Mouse (Mus musculus) neural tube, embryonic 11.5 days (tissue): ENCODE measurements at regions not wholly inside any gene's neighbourhood (a gene's known extent, or its start where the extent isn't known, plus 50 kb on each side); places are given as distances from the start of the nearest gene placed in this dataset.

Source experiments
- ATAC-seq: fragments of 200-750 bp; cut with Nextera tagmentation; 2 replicates; pipeline ENCODE4 v1.8.0; 2017; ENCODE audit warnings: moderate number of reproducible peaks, mild to moderate bottlenecking, moderate TSS enrichment, moderate library complexity; ENCODE audit not compliant: insufficient read depth, low FRiP score, low TSS enrichment
- DNase-seq: peaks from one replicate; pipeline ENCODE4 v3.0.0-alpha.2; 2015; ENCODE audit warnings: low spot score
- H3K27ac ChIP-seq: fragments of 300-500 bp; sonication (generic); 2 replicates; pipeline ENCODE4 v1.5.1; 2014; ENCODE audit warnings: low read depth, mild to moderate bottlenecking, low read length
- H3K27me3 ChIP-seq: fragments of 300-500 bp; sonication (generic); 2 replicates; pipeline ENCODE4 v1.6.1; 2014; ENCODE audit warnings: mild to moderate bottlenecking, low read length, mixed read lengths; ENCODE audit not compliant: control insufficient read depth, insufficient read depth
- H3K36me3 ChIP-seq: fragments of 300-500 bp; sonication (generic); 2 replicates; pipeline ENCODE4 v1.6.1; 2014; ENCODE audit warnings: mild to moderate bottlenecking, low read length, moderate library complexity, mixed read lengths; ENCODE audit not compliant: control insufficient read depth, insufficient read depth
- H3K4me1 ChIP-seq: fragments of 300-500 bp; sonication (generic); 2 replicates; pipeline ENCODE4 v1.6.1; 2014; ENCODE audit warnings: low read length, mixed read lengths; ENCODE audit not compliant: control insufficient read depth, insufficient read depth
- H3K4me2 ChIP-seq: fragments of 300-500 bp; sonication (generic); 2 replicates; pipeline ENCODE4 v1.6.1; 2014; ENCODE audit warnings: low read depth, mild to moderate bottlenecking, moderate library complexity
- H3K4me3 ChIP-seq: fragments of 300-500 bp; sonication (generic); 2 replicates; pipeline ENCODE4 v1.5.1; 2014; ENCODE audit warnings: low read depth, low read length
- H3K9ac ChIP-seq: fragments of 300-500 bp; sonication (generic); 2 replicates; pipeline ENCODE4 v1.6.1; 2014; ENCODE audit warnings: mild to moderate bottlenecking, low read length
- H3K9me3 ChIP-seq: fragments of 300-500 bp; sonication (generic); 2 replicates; pipeline ENCODE4 v1.6.1; 2016; ENCODE audit warnings: low read length; ENCODE audit not compliant: control insufficient read depth
- WGBS: fragments of 180-500 bp; shearing (Covaris S2); extraction: QIAGEN DNeasy Blood & Tissue Kit; methylation state at CpG from one replicate; pipeline ENCODE4 v1.1.7; 2014; 5-methylcytosine and 5-hydroxymethylcytosine counted together

DNA sequence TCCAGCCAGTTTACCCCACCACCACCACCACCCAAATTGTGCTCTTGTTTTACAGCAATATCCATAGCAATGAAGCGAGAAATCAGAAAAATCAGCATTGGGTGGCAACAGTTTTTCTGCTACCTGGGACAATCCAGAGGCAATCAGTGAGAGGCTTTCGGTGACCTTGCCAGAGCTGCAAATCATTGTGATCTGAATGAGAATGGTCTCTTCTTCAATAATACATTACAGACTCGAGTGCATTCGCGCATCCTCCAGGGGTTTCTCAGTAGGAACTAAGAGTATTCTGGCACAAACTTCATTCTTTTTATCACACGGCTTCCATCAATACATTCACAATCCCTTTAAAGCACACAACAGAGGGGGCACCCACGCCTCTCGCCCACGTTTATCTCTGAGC is 91.2 kb downstream of the Srek1 start:
- Histone ChIP-seq H3K4me1 (no peaks in the 10 kb centered on the region), H3K36me3 (no peaks in the 10 kb centered on the region), H3K27me3 (no peaks in the 10 kb centered on the region), H3K9me3 (no peaks in the 10 kb centered on the region), H3K4me2 (no peak overlapping the region), H3K9ac (no peak overlapping the region), H3K27ac (no peak overlapping the region), H3K4me3 (no peak overlapping the region)
- 78% methylated on average over 9 of the region's 9 CpGs for WGBS
- no peak for ATAC-seq
- no peak for DNase-seq

DNA sequence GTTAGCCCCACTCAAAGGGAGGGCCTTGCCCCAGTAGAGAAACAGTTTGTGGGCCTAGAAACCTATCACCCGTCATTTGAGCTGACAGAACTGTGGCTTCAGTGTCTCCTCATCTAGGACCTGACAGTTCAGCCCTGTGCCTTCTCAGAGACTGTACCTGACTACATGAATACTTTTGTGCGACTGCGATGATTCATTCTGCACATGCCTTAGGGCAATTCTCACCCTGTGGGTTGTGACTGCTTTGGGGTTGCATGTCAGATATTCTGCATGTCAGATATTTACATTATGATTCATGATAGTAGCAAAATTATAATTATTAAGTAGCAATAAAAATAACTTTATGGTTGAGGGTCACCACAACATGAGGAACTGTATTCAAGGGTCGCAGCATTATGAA is 93.7 kb downstream of the Srek1 start:
- Histone ChIP-seq H3K4me2 (no peak overlapping the region), H3K27ac (no peak overlapping the region), H3K4me3 (no peak overlapping the region), H3K9ac (no peak overlapping the region), H3K9me3 (no peaks in the 10 kb centered on the region), H3K36me3 (no peaks in the 10 kb centered on the region), H3K4me1 (no peaks in the 10 kb centered on the region), H3K27me3 (no peaks in the 10 kb centered on the region)
- DNase-seq = no peak
- WGBS = 87% methylated on average over 4 of the region's 4 CpGs
- ATAC-seq = no peak

DNA sequence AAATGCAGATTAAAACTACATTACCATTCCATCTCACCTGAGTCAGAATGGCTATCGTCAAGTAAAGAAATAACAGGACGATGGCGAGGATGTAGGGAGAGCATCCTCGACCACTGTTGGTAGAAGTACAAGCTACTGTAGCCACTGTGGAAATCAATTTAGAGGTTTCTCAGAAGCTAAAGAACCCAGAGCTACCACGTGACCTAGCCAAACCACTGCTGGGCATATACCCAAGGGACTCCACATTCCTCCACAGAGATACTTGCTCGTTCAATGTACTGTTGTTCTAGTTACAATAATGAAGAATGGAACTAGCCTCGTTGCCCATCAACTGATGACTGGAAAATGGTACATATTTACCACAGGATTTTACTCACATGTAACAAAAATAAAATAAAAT is 94.4 kb downstream of the Srek1 start:
- WGBS = 90% methylated on average over 7 of the region's 7 CpGs
- Histone ChIP-seq H3K36me3 (no peaks in the 10 kb centered on the region), H3K4me1 (no peaks in the 10 kb centered on the region), H3K9me3 (no peaks in the 10 kb centered on the region), H3K27me3 (no peaks in the 10 kb centered on the region), H3K4me3 (no peak overlapping the region), H3K27ac (no peak overlapping the region), H3K4me2 (no peak overlapping the region), H3K9ac (no peak overlapping the region)
- DNase-seq = no peak
- no peak for ATAC-seq

DNA sequence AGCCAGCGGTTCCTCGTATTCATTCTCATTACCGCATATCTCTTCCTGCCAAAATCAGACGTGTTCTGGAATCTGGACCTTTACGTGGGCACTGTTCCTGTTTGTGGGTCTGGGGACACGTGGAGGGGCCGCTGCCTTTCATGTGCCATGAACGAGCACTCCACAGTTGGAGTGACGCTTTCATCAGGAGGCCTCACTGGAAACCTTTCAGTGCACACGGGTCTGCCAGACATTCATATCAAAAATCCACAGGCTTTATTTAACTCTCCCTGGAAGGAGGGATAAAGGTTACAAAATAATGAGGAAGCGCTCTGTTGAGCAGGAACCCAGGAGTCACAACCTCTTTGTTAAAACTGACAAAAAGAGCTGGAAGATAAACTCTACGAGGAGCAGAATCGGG is 97.6 kb downstream of the Srek1 start:
- H3K36me3 ChIP-seq = no peaks in the 10 kb centered on the region
- no peaks in the 10 kb centered on the region for H3K9me3 ChIP-seq
- H3K27ac ChIP-seq = no peak overlapping the region
- H3K4me2 ChIP-seq = no peak overlapping the region
- no peaks in the 10 kb centered on the region for H3K4me1 ChIP-seq
- WGBS = 86% methylated on average over 13 of the region's 13 CpGs
- no peaks in the 10 kb centered on the region for H3K27me3 ChIP-seq
- no peak overlapping the region for H3K4me3 ChIP-seq
- DNase-seq (no peak), ATAC-seq (no peak)
- H3K9ac ChIP-seq = no peak overlapping the region

GRCm38 (mm10) chr13:103676221-103676620 is 98.2 kb downstream of the Srek1 start:
- ATAC-seq (no peak), DNase-seq (no peak)

GRCm38 (mm10) chr13:103670611-103671010 is 103.8 kb downstream of the Srek1 start:
- Histone ChIP-seq H3K27me3 (no peaks in the 10 kb centered on the region), H3K4me1 (no peaks in the 10 kb centered on the region), H3K27ac (no peak overlapping the region), H3K9ac (no peak overlapping the region), H3K9me3 (no peaks in the 10 kb centered on the region), H3K4me2 (no peak overlapping the region), H3K36me3 (no peaks in the 10 kb centered on the region), H3K4me3 (no peak overlapping the region)
- no peak for DNase-seq
- ATAC-seq = no peak

More at GRCm38 (mm10) chr13:103676221-103676620, 98.2 kb downstream of the Srek1 start:
- 85% methylated on average over 5 of the region's 5 CpGs for WGBS
- no peaks in the 10 kb centered on the region for H3K27me3 ChIP-seq
- no peak overlapping the region for H3K4me2 ChIP-seq
- H3K9me3 ChIP-seq = no peaks in the 10 kb centered on the region
- H3K36me3 ChIP-seq = no peaks in the 10 kb centered on the region
- H3K9ac ChIP-seq = no peak overlapping the region
- H3K27ac ChIP-seq = no peak overlapping the region
- no peaks in the 10 kb centered on the region for H3K4me1 ChIP-seq
- no peak overlapping the region for H3K4me3 ChIP-seq

- DNase-seq = no peak
- Histone ChIP-seq H3K36me3 (no peaks in the 10 kb centered on the region), H3K4me1 (no peaks in the 10 kb centered on the region), H3K4me2 (no peak overlapping the region), H3K9me3 (no peaks in the 10 kb centered on the region), H3K4me3 (no peak overlapping the region), H3K27ac (no peak overlapping the region), H3K27me3 (no peaks in the 10 kb centered on the region), H3K9ac (no peak overlapping the region)
- WGBS = 94% methylated on average over 4 of the region's 4 CpGs
- ATAC-seq = no peak
Observed at GRCm38 (mm10) chr13:103669856-103670255, 104.6 kb downstream of the Srek1 start.

GRCm38 (mm10) chr13:103667749-103668148 is 106.7 kb downstream of the Srek1 start:
- Histone ChIP-seq H3K9ac (no peak overlapping the region), H3K4me2 (no peak overlapping the region), H3K36me3 (no peaks in the 10 kb centered on the region), H3K27ac (no peak overlapping the region), H3K27me3 (no peaks in the 10 kb centered on the region), H3K4me1 (no peaks in the 10 kb centered on the region), H3K4me3 (no peak overlapping the region), H3K9me3 (no peaks in the 10 kb centered on the region)
- 88% methylated on average over 2 of the region's 2 CpGs for WGBS
- no peak for ATAC-seq
- DNase-seq = no peak

GRCm38 (mm10) chr13:103660248-103660996 is 114.0 kb downstream of the Srek1 start:
- Histone ChIP-seq H3K4me1 (peaks cover 7% of the 10 kb centered on the region), H3K9ac (no peak overlapping the region), H3K36me3 (no peaks in the 10 kb centered on the region), H3K27me3 (no peaks in the 10 kb centered on the region), H3K9me3 (no peaks in the 10 kb centered on the region), H3K4me3 (no peak overlapping the region), H3K27ac (no peak overlapping the region), H3K4me2 (no peak overlapping the region)
- WGBS = 12% methylated on average over 11 of the region's 11 CpGs
- ATAC-seq (peak; percentile 79; the same call in 1 of the 2 replicates), DNase-seq (peak; percentile 42)
